Mouse (Mus musculus): ENCODE data around the gene Slc35a3. TPM values are rescaled to one million over a fixed set of nuclear protein-coding genes. Genes with fewer than 3 reads are reported as not detected.
"Not testable (repeated sequence)": the region's sequence is repeated elsewhere in the genome, so short reads cannot be mapped to it uniquely, and the experiment has no call there.

The Slc35a3 gene
- total RNA-seq, 2 experiments from 2014 or later = 13.3 to 13.6 TPM

GRCm38 (mm10) chr3:116703835-116704234 is 8.8 kb downstream of the Slc35a3 start:
- no peak for DNase-seq (ENCODE audit: extremely low spot score in 1 of 2, low spot score in 2 of 2)
- intact Hi-C loops (cut with DNase I) = no loop called here

- intact Hi-C loops (cut with DNase I) = no loop called here
- no peak for DNase-seq (ENCODE audit: extremely low spot score in 1 of 2, low spot score in 2 of 2)
These were observed 9.9 kb downstream of the Slc35a3 start for GRCm38 (mm10) chr3:116702647-116703272.

- no peak for DNase-seq (ENCODE audit: extremely low spot score in 1 of 2, low spot score in 2 of 2)
- intact Hi-C loops (cut with DNase I) = no loop called here
These were observed 11.0 kb downstream of the Slc35a3 start for GRCm38 (mm10) chr3:116701601-116702000.

GRCm38 (mm10) chr3:116698786-116699185 is 13.8 kb downstream of the Slc35a3 start:
- intact Hi-C loops (cut with DNase I) = no loop called here
- DNase-seq (ENCODE audit: extremely low spot score in 1 of 2, low spot score in 2 of 2) = no peak

- no peak for DNase-seq (ENCODE audit: extremely low spot score in 1 of 2, low spot score in 2 of 2)
- intact Hi-C loops (cut with DNase I) = no loop called here
These were observed 17.0 kb downstream of the Slc35a3 start for GRCm38 (mm10) chr3:116695666-116695985.

GRCm38 (mm10) chr3:116694955-116695665 is 17.5 kb downstream of the Slc35a3 start:
- DNase-seq (ENCODE audit: extremely low spot score in 1 of 2, low spot score in 2 of 2) = no peak
- intact Hi-C loops (cut with DNase I) = no loop called here

GRCm38 (mm10) chr3:116694312-116694711 is 18.3 kb downstream of the Slc35a3 start:
- DNase-seq (ENCODE audit: extremely low spot score in 1 of 2, low spot score in 2 of 2) = no peak
- intact Hi-C loops (cut with DNase I) = no loop called here

- no peak for DNase-seq (ENCODE audit: extremely low spot score in 1 of 2, low spot score in 2 of 2)
- intact Hi-C loops (cut with DNase I) = loop anchor here (2.0 kb wide), 1 partner anchor 52 kb away; no protein-coding TSS in a partner anchor
These were observed 31.5 kb downstream of the Slc35a3 start, which contains the start of gene Gm43191 for GRCm38 (mm10) chr3:116681160-116681559. Gm43191 (minus strand) TSS chr3:116681260.

GRCm38 (mm10) chr3:116664281-116664680 is 48.4 kb downstream of the Slc35a3 start:
- DNase-seq (ENCODE audit: extremely low spot score in 1 of 2, low spot score in 2 of 2); intact Hi-C loops (cut with DNase I): not testable (repeated sequence)

- intact Hi-C loops (cut with DNase I) = no loop called here
These were observed 50.2 kb downstream of the Slc35a3 start, which contains the start of gene Mfsd14a for GRCm38 (mm10) chr3:116662463-116662863. Mfsd14a (minus strand) TSS chr3:116662677.

GRCm38 (mm10) chr3:116661870-116662414 is 50.7 kb downstream of the Slc35a3 start:
- intact Hi-C loops (cut with DNase I) = no loop called here
- DNase-seq (ENCODE audit: extremely low spot score in 1 of 2, low spot score in 2 of 2) = peak in 1 of 2 experiments; percentile 69

More at GRCm38 (mm10) chr3:116662463-116662863, 50.2 kb downstream of the Slc35a3 start, which contains the start of gene Mfsd14a:
- DNase-seq (ENCODE audit: extremely low spot score in 1 of 2, low spot score in 2 of 2) = peak; percentile 94 to 99

GRCm38 (mm10) chr3:116661288-116661869 is 51.3 kb downstream of the Slc35a3 start:
- intact Hi-C loops (cut with DNase I) = no loop called here

GRCm38 (mm10) chr3:116659856-116660430 is 52.7 kb downstream of the Slc35a3 start:
- DNase-seq (ENCODE audit: extremely low spot score in 1 of 2, low spot score in 2 of 2) = no peak
- intact Hi-C loops (cut with DNase I) = no loop called here

More at GRCm38 (mm10) chr3:116661288-116661869, 51.3 kb downstream of the Slc35a3 start:
- DNase-seq (ENCODE audit: extremely low spot score in 1 of 2, low spot score in 2 of 2) = no peak

GRCm38 (mm10) chr3:116658928-116659565 is 53.6 kb downstream of the Slc35a3 start:
- intact Hi-C loops (cut with DNase I) = no loop called here
- DNase-seq (ENCODE audit: extremely low spot score in 1 of 2, low spot score in 2 of 2) = no peak

- no peak for DNase-seq (ENCODE audit: extremely low spot score in 1 of 2, low spot score in 2 of 2)
- intact Hi-C loops (cut with DNase I) = no loop called here
These were observed 56.3 kb downstream of the Slc35a3 start for GRCm38 (mm10) chr3:116656184-116656965.

GRCm38 (mm10) chr3:116654051-116654450 is 58.6 kb downstream of the Slc35a3 start:
- intact Hi-C loops (cut with DNase I); DNase-seq (ENCODE audit: extremely low spot score in 1 of 2, low spot score in 2 of 2): not testable (repeated sequence)

- no peak for DNase-seq (ENCODE audit: extremely low spot score in 1 of 2, low spot score in 2 of 2)
- intact Hi-C loops (cut with DNase I) = no loop called here
These were observed 59.2 kb downstream of the Slc35a3 start for GRCm38 (mm10) chr3:116653278-116653945.
